Mouse (Mus musculus) cerebral cortex, adult 2 months (tissue): Measurements from ENCODE around the gene Gm49342.

ENCODE experiments used
- WGBS: fragments of 180-500 bp; shearing (Covaris S2); methylation state at CpG from one replicate; pipeline ENCODE4 v1.1.7; 2018; 5-methylcytosine and 5-hydroxymethylcytosine counted together

The Gm49342 gene

DNA sequence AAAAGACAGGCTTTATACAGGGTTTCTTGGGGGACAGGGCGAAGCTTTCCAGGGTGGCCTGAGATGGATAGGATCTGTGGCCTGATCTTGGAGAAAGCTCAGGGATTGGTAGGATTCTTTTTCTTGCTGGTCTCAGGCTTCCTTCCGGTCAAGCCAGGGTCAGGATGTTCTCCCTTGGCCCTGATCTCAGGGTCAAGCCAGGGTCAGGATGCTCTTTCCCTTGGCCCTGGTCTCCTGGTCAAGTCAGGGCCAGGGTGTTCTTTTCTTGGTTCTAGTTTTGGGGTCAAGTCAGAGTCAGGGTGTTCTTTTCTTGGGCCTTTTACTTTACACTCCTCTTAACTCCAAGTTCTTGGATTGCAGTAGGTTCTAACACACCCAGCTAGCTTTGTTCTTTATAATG lies 43.4 kb downstream of the Gm49342 start:
- 86% methylated on average over 2 of the region's 2 CpGs for WGBS

DNA sequence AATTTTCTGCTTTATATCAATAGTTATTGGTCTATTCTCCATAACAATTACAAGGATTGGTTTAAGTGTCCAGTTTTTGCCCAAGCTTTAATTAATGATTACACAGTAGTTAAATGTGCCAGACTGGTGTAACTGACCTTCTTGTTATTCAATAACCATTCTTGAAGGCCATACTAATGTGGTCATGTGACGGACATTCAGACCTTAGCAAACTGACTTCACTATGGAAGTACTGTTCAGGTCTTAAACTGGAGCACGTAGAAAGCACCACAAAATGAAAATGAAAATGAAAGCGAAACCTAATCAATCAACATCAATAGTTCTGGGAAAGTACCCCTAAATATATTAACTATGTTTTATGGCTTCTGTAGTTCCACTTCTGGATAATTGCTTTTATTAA lies 46.7 kb downstream of the Gm49342 start:
- 94% methylated on average over 3 of the region's 3 CpGs for WGBS

DNA sequence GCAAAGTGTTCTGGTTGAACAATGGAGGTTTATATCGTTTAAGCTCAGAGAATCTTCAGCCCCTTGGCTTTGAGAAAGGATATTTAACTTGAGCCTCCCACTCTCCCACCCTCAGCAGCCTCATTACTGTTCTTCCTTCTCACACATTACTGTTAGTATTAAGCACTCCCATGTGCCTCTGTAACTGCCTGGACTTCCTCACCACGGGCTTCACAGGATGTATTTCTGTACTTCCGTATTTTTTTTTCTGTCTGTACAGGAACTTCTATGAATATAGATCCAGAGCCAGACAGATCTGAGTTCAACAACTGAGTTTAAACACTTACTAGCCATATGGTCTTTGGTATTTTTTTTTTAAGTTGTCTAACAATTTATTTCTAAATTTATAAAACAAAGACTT lies 52.8 kb downstream of the Gm49342 start:
- WGBS = 44% methylated on average over 3 of the region's 3 CpGs

DNA sequence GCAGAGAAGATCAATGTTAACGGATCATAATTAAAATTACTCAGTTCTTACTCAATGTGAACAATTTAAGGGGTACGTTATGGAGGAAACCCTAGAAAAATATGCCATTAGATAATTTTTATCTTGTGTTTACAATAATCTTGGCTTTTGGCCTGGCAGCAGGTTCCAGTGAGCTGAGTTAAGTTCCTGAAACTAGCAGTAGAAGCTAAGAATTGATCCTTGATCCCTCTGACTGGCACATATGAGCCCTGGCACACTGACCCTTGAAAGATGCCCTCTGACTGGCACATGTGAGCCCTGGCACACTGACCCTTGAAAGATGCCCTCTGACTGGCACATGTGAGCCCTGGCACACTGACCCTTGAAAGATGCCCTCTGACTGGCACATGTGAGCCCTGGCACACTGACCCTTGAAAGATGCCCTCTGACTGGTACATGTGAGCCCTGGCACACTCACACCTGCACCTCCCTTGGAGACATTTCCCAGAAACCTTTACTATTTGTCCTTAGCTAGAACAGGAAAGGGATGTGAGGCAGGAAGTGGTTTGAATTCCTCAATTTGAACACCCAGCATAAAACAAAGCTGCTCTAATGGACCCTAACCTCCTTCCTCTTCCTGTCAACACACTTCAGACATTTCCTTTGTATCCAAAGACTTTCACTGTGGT lies 53.8 kb downstream of the Gm49342 start:
- 81% methylated on average over 2 of the region's 2 CpGs for WGBS

DNA sequence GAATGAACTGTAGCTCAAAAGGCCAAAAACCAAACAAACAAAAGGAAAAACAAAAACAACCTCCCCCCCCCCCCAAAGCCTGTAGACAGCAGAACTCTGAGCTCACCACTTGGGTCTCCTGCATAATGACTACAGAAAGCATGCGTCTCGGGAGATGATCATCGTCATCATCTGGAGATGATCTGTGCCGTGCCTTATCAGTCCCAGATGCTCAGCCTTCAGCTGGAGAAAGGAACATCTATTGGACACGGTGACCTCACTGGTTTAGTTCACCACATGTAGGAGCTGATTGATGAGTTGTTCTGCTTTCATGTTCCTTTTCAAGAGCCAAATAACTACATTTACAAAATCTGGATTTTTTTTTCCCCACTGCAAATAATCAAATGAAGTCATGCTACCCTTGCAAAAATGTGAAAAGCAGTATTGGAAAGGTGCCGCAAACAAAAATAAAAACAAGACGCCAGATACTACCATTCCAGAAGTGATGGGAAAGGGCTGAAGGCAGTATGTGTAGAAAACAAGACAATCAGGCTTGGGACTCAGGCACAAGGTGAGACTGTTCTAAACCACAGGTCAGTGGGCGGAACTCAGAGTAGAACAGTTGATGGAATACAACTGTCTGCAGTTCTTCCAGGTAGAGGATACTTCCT lies 63.0 kb downstream of the Gm49342 start, which contains the start of gene Rnase10:
Gene Rnase10, plus strand, starts transcription at position 600 of the 650 bp plus-strand sequence.
- 87% methylated on average over 8 of the region's 8 CpGs for WGBS

DNA sequence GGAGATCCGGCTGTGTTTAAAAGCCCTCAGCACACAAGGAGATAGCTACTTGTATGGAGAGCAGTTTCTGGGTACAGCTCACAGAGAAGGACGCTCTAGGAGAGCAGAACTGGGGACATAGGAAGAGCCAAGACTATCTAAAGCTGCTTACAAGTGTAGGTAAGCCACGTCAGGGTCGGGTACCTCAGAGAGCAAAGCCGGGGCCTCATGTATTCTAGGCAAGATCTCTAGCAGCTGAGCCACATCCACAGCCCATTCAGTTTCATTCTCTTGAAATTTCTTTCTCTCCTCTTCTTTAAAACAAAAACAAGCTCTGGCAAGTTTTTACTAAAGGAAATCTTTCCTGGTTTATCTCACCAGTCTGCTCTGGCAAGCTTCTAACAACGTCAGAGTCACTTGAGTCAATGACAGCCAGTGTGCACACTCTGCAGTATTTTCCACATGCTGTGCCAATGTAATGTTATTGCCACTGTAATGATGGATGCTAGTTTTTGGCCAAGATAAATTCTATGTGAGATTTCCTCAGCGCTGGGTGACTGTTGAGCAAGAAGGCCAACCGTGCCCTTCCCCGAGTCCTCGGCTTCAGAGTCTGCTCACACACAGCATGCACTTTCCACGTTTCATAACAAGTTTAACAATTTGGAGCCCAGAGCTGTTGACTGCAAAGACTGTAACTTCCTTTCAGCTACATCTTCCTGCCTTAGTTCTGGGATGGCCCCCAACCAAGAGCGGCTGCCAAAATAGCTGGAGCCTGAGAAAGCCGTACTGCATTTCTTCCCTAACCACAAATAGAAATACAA lies 63.8 kb downstream of the Gm49342 start:
- 27% methylated on average over 13 of the region's 13 CpGs for WGBS

DNA sequence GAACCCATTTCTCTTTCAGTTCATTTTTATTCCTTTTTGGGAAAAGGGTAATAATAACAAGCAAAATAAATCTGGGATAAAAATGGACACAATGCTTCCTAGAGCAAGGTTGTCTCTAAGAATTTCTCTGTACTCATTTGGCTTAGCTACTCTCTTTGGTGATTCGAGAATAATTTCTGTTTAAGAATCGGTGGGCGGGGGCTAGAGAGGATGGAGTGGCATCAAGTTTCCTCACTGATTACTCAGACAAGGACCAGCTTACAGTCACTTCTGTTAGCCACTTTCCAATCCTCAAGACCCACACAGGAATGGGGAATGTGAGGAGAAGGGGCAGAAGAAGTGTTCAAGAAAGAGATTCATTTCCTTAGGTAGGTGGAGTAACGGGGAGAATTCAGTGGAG lies 64.5 kb downstream of the Gm49342 start:
- WGBS = 59% methylated on average over 4 of the region's 4 CpGs

DNA sequence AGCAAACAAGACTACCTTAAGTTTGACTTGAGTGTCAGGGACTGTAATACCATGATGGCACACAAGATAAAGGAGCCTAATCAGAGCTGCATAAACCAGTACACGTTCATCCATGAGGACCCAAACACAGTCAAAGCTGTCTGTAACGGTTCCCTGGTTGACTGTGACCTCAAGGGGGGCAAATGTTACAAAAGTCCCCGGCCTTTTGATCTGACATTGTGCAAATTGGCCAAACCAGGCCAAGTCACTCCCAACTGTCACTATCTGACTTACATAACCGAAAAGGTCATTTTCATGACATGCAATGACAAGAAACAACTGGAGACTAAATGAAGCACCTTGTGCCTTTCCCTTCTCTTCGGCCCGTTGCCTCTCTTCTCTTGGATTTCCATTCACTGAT lies 65.3 kb downstream of the Gm49342 start:
- 95% methylated on average over 6 of the region's 6 CpGs for WGBS
